Mouse (Mus musculus) stomach, embryonic 15.5 days (tissue): Measurements from ENCODE around the gene Dtd1. TPM values are rescaled to one million over a fixed set of nuclear protein-coding genes. Genes with fewer than 3 reads are reported as not detected.
A peak's percentile ranks its signal among the peaks of the same experiment; 100 is the strongest.
"Not testable (repeated sequence)": the region's sequence is repeated elsewhere in the genome, so short reads cannot be mapped to it uniquely, and the experiment has no call there.

ENCODE experiments used
- ATAC-seq: fragments of 200-750 bp; cut with Nextera tagmentation; 2 replicates; pipeline ENCODE4 v1.8.0; 2017; ENCODE audit warnings: low read depth, moderate number of reproducible peaks, moderate TSS enrichment; ENCODE audit not compliant: insufficient read depth, low FRiP score
- H3K27ac ChIP-seq: fragments of 300-500 bp; sonication (generic); 2 replicates; pipeline ENCODE4 v1.5.1; 2015; ENCODE audit warnings: mild to moderate bottlenecking, inconsistent platforms
- H3K27me3 ChIP-seq: fragments of 300-500 bp; sonication (generic); replicated peaks from 2 replicates; pipeline ENCODE4 v1.6.1; 2015; ENCODE audit warnings: inconsistent platforms
- H3K36me3 ChIP-seq: fragments of 300-500 bp; sonication (generic); 2 replicates; pipeline ENCODE4 v1.6.1; 2015; ENCODE audit warnings: inconsistent platforms
- H3K4me1 ChIP-seq: fragments of 300-500 bp; sonication (generic); 2 replicates; pipeline ENCODE4 v1.6.1; 2015; ENCODE audit warnings: inconsistent platforms
- H3K4me2 ChIP-seq: fragments of 300-500 bp; sonication (generic); 2 replicates; pipeline ENCODE4 v1.6.1; 2015; ENCODE audit warnings: mild to moderate bottlenecking, inconsistent platforms
- H3K4me3 ChIP-seq: fragments of 300-500 bp; sonication (generic); replicated peaks from 2 replicates; pipeline ENCODE4 v1.5.1; 2015; ENCODE audit warnings: inconsistent platforms
- H3K9ac ChIP-seq: fragments of 300-500 bp; sonication (generic); 2 replicates; pipeline ENCODE4 v1.6.1; 2015; ENCODE audit warnings: inconsistent platforms
- H3K9me3 ChIP-seq: fragments of 300-500 bp; sonication (generic); 2 replicates; pipeline ENCODE4 v1.6.1; 2016; ENCODE audit warnings: inconsistent platforms
- WGBS: fragments of 180-500 bp; shearing (Covaris S2); methylation state at CpG from one replicate; pipeline ENCODE4 v1.1.7; 2015; 5-methylcytosine and 5-hydroxymethylcytosine counted together
- polyA plus RNA-seq: library from polyadenylated mRNA; unstranded; fragments of >200 nt; fragmentation: Nextera tagmentation; extraction: Ambion mirVana; gene quantifications from 2 replicates; pipeline ENCODE4 v1.2.1, GENCODE M21; 2015

Dtd1 gene
- polyA plus RNA-seq: 39.6 and 43.0 TPM in 2 replicates

GRCm38 (mm10) chr2:144599831-144600687 lies at the start of gene Dtd1:
Gene Dtd1 (plus strand): TSS chr2:144599897.
- Histone ChIP-seq H3K9ac (peak within 1 kb of the TSS; percentile 59), H3K4me2 (peak within 1 kb of the TSS; percentile 67), H3K36me3 (no peaks in the 10 kb centered on the region), H3K4me1 (no peaks in the 10 kb centered on the region), H3K4me3 (peak within 1 kb of the TSS; percentile 59), H3K9me3 (no peaks in the 10 kb centered on the region), H3K27me3 (no peaks in the 10 kb centered on the region), H3K27ac (no peak within 1 kb of the TSS)
- WGBS: 2% methylated on average over 50 of the region's 50 CpGs
- peak; percentile 96 for ATAC-seq

DNA sequence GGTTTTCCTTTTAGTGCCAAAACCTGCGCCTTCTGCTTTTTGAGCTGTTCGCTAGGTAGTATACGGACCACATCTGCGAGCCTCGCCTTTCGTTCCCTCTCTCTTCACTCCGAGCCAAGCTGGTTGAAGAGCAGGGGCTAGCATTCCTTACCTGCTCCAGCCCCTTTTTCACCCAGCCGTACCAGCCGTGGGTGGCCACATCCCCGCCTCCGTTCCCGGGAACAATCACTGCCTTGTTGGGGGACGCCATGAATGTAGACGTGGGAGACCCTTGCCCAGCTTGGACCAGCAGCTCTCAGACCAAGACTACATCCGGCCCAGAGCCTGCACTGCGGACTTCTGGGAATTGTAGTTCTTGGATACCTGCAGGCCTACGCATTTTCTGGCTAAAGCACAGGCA lies 49.2 kb upstream of the Dtd1 start, which contains the start of gene Rbbp9:
Gene Rbbp9 (minus strand): TSS at position 341 of the 400 bp plus-strand sequence.
- Histone ChIP-seq H3K27ac (peak within 1 kb of the TSS; percentile 79), H3K4me2 (peak within 1 kb of the TSS; percentile 56), H3K4me1 (peaks cover 3% of the 10 kb centered on the region; the same call in 1 of the 2 replicates), H3K27me3 (no peaks in the 10 kb centered on the region), H3K9me3 (no peaks in the 10 kb centered on the region), H3K9ac (peak within 1 kb of the TSS; percentile 62; the same call in 1 of the 2 replicates), H3K4me3 (peak within 1 kb of the TSS; percentile 76), H3K36me3 (no peaks in the 10 kb centered on the region; the same call in none of the 2 replicates)
- ATAC-seq: peak; percentile 84
- WGBS: under 1% methylated on average over 17 of the region's 17 CpGs

GRCm38 (mm10) chr2:144553905-144554304 lies 45.8 kb upstream of the Dtd1 start:
- no peak overlapping the region for H3K4me3 ChIP-seq
- H3K27me3 ChIP-seq: no peaks in the 10 kb centered on the region
- no peaks in the 10 kb centered on the region for H3K36me3 ChIP-seq
- 91% methylated on average over 3 of the region's 3 CpGs for WGBS
- no peaks in the 10 kb centered on the region for H3K9me3 ChIP-seq
- no peak overlapping the region for H3K4me2 ChIP-seq
- H3K4me1 ChIP-seq: peaks cover 7% of the 10 kb centered on the region; the same call in 1 of the 2 replicates
- H3K9ac ChIP-seq: no peak overlapping the region
- no peak for ATAC-seq
- H3K27ac ChIP-seq: no peak overlapping the region

- 1% methylated on average over 14 of the region's 14 CpGs for WGBS
- Histone ChIP-seq H3K27me3 (no peaks in the 10 kb centered on the region), H3K9me3 (no peaks in the 10 kb centered on the region), H3K36me3 (no peaks in the 10 kb centered on the region; the same call in 1 of the 2 replicates), H3K9ac (peak overlapping the region; percentile 63), H3K4me3 (peak overlapping the region; percentile 72), H3K4me2 (peak overlapping the region; percentile 45), H3K4me1 (peaks cover 4% of the 10 kb centered on the region; the same call in 1 of the 2 replicates), H3K27ac (peak overlapping the region; percentile 97)
- ATAC-seq: 0 out of 2 replicates have a peak, but pooled peaks have one; percentile 12
Measured at GRCm38 (mm10) chr2:144555286-144555819, 44.3 kb upstream of the Dtd1 start.

GRCm38 (mm10) chr2:144555820-144556552 lies 43.7 kb upstream of the Dtd1 start, which contains the start of gene Sec23b:
Gene Sec23b (plus strand): TSS chr2:144556229.
- H3K27ac ChIP-seq: peak within 1 kb of the TSS; percentile 97
- under 1% methylated on average over 44 of the region's 44 CpGs for WGBS
- H3K27me3 ChIP-seq: no peaks in the 10 kb centered on the region
- H3K4me2 ChIP-seq: peak within 1 kb of the TSS; percentile 53
- peak within 1 kb of the TSS; percentile 63 for H3K9ac ChIP-seq
- H3K9me3 ChIP-seq: no peaks in the 10 kb centered on the region
- H3K4me3 ChIP-seq: peak within 1 kb of the TSS; percentile 72
- peaks cover 4% of the 10 kb centered on the region; the same call in 1 of the 2 replicates for H3K4me1 ChIP-seq
- H3K36me3 ChIP-seq: no peaks in the 10 kb centered on the region; the same call in 1 of the 2 replicates
- peak; percentile 98 for ATAC-seq

DNA sequence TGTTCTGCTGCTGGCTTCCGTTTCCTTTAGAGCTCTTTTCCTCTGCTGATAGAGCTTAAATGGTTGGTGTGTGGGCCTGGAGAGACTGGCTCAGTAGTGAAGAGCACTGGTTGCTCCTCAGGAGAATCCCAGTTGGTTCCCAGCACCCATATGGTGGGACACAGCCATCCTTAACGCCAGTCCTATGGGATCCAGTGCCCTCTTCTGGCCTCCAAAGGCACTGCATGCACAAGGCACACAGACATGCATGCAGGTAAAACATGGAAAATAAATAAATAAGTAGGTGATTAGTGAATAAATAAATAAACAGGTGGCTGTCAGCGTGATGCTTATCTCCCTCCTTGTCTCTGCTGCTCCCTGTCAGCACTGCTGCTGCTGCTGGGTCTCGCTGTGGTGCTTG lies 11.0 kb upstream of the Dtd1 start:
- no peak for ATAC-seq
- H3K4me2 ChIP-seq: no peak overlapping the region
- H3K4me3 ChIP-seq: no peak overlapping the region
- no peaks in the 10 kb centered on the region for H3K9me3 ChIP-seq
- H3K36me3 ChIP-seq: peaks cover 45% of the 10 kb centered on the region
- H3K27ac ChIP-seq: no peak overlapping the region
- H3K27me3 ChIP-seq: no peaks in the 10 kb centered on the region
- H3K9ac ChIP-seq: no peak overlapping the region
- 79% methylated on average over 4 of the region's 4 CpGs for WGBS
- H3K4me1 ChIP-seq: peaks cover 2% of the 10 kb centered on the region; the same call in 1 of the 2 replicates

DNA sequence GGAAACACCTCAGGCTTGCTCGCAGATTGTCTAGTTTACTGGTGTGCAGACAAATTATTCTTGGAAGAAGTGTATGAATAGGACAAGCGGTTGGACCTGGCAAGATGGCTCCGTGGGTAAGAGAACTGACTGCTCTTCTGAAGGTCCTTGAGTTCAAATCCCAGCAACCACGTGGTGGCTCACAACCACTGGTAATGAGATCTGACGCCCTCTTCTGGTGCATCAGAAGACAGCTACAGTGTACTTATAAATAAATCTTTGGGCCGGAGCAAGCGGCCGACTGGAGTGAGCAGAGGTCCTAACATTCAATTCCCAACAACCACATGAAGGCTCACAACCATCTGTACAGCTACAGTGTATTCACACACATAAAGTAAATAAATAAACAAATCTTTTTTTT lies 6.7 kb upstream of the Dtd1 start:
- not testable (repeated sequence) for H3K4me3 ChIP-seq, ATAC-seq, H3K27ac ChIP-seq, H3K27me3 ChIP-seq, H3K9me3 ChIP-seq, H3K9ac ChIP-seq, H3K4me2 ChIP-seq, H3K4me1 ChIP-seq
- H3K36me3 ChIP-seq: peaks cover 13% of the 10 kb centered on the region
- WGBS: 65% methylated on average over 8 of the region's 8 CpGs

- peak within 1 kb of the TSS; percentile 57; the same call in 1 of the 2 replicates for H3K27ac ChIP-seq
Measured at GRCm38 (mm10) chr2:144593951-144594651, 5.6 kb upstream of the Dtd1 start, which contains the start of gene Smim26. Gene Smim26 (plus strand): TSS chr2:144594054.

DNA sequence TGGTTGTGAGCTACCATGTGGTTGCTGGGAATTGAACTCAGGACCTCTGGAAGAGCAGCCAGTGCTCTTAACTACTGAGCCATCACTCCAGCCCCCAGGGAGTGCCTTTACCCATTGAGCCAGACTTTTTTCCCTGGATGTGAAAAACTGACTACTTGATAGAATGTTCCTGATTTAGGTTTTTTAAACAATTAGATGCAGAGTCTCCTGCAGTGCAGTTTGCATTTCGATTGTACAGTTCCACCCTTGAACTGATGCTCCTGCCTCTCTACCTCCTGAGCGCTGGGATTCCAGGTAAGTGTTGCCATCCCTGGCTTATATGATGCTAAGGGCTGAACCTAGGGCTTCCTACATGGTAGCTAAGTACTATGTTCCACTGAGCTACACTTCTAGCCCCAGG lies 1.7 kb upstream of the Dtd1 start:
- no peaks in the 10 kb centered on the region for H3K36me3 ChIP-seq
- WGBS: 73% methylated on average over 2 of the region's 2 CpGs
- no peak for ATAC-seq

More at GRCm38 (mm10) chr2:144593951-144594651, 5.6 kb upstream of the Dtd1 start, which contains the start of gene Smim26:
- peak; percentile 96 for ATAC-seq
- Histone ChIP-seq H3K36me3 (peaks cover 5% of the 10 kb centered on the region; the same call in 1 of the 2 replicates), H3K4me2 (peak within 1 kb of the TSS; percentile 60), H3K4me3 (peak within 1 kb of the TSS; percentile 66), H3K27me3 (no peaks in the 10 kb centered on the region), H3K4me1 (peaks cover 6% of the 10 kb centered on the region; the same call in 1 of the 2 replicates), H3K9ac (peak within 1 kb of the TSS; percentile 53), H3K9me3 (no peaks in the 10 kb centered on the region)
- WGBS: under 1% methylated on average over 31 of the region's 31 CpGs

GRCm38 (mm10) chr2:144601576-144601975 lies 1.9 kb downstream of the Dtd1 start:
- no peak overlapping the region for H3K9ac ChIP-seq
- H3K4me3 ChIP-seq: no peak overlapping the region
- H3K36me3 ChIP-seq: no peaks in the 10 kb centered on the region
- H3K27me3 ChIP-seq: no peaks in the 10 kb centered on the region
- no peak for ATAC-seq
- H3K4me2 ChIP-seq: no peak overlapping the region
- WGBS: 97% methylated on average over 1 of the region's 1 CpGs
- no peaks in the 10 kb centered on the region for H3K4me1 ChIP-seq
- no peaks in the 10 kb centered on the region for H3K9me3 ChIP-seq
- no peak overlapping the region for H3K27ac ChIP-seq

More for the DNA sequence above, 1.7 kb upstream of the Dtd1 start:
- H3K9me3 ChIP-seq: no peaks in the 10 kb centered on the region
- H3K4me2 ChIP-seq: no peak overlapping the region
- peaks cover 6% of the 10 kb centered on the region; the same call in 1 of the 2 replicates for H3K4me1 ChIP-seq
- no peak overlapping the region for H3K4me3 ChIP-seq
- no peak overlapping the region for H3K9ac ChIP-seq
- no peak overlapping the region for H3K27ac ChIP-seq
- no peaks in the 10 kb centered on the region for H3K27me3 ChIP-seq

DNA sequence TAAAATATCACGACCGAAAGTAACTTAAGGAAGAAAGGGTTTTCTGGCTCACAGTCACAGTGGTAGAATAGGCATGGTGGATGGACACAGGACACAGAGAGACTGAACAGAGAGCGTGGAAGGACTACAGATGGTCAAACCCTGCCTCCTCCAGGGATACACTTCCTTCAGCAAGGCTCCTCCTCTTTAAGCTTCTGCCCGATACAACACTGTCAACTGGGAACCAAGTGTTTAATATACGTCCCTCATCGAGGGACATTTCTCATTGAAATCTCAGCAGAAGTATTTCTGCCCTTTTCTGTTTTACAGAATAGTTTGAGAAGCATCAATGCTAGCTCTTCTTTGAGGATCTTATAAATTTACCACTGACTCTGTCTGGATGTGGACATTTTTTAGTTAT lies 14.3 kb downstream of the Dtd1 start:
- Histone ChIP-seq H3K9me3 (no peaks in the 10 kb centered on the region), H3K36me3 (no peaks in the 10 kb centered on the region), H3K9ac (no peak overlapping the region), H3K27me3 (no peaks in the 10 kb centered on the region), H3K4me3 (no peak overlapping the region), H3K4me2 (no peak overlapping the region), H3K27ac (no peak overlapping the region), H3K4me1 (no peaks in the 10 kb centered on the region)
- no peak for ATAC-seq
- WGBS: 90% methylated on average over 6 of the region's 6 CpGs
